Mouse (Mus musculus): Measurements from ENCODE around the gene Gbx2. TPM values are rescaled to one million over a fixed set of nuclear protein-coding genes. Genes with fewer than 3 reads are reported as not detected.

Gbx2 gene
- total and polyA plus RNA-seq, 3 experiments, result 0.27 TPM; not detected in 2

DNA sequence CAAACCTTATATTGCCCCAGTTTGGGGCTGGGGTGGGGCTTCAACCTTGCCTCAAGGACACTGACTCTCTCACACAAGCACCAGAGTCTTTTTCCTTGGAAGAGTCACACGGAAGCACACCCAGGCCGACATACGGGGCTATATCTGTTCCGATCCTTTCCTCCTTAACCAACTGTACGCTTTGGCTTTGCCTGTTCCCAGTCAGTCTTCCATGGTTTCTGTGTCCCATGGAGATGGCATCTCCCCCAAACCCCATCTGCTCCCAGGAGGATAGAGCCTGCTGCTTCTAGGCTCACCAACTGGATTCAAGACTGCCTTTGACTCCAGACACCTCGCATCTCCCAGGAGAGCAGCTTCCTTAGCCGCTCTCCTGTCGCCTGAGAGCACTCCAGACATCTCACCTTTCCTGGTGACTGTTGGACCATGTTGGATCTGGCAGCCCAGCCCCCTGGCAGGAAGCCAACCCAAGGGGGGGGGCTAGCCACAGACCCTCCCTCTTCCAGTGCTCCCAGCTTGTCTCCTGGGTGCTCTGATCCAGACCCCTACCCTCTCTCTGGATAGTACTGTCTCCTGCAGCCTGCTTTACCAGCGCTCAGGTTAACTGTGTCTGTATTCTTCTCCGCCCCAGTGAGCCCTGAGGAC lies 38.2 kb upstream of the Gbx2 start:
- H3K9me3 ChIP-seq (replicated peaks), result peaks cover 79% of the 10 kb centered on the region
- H3K27me3 ChIP-seq (ENCODE audit: insufficient read depth, low read length), result no peaks in the 10 kb centered on the region
- H3K4me1 ChIP-seq (ENCODE audit: insufficient read depth, low read depth, low read length), result no peaks in the 10 kb centered on the region
- no peaks in the 10 kb centered on the region for H3K36me3 ChIP-seq (replicated peaks)
- no peak overlapping the region for H3K4me3 ChIP-seq (ENCODE audit: low read depth, low read length)
- DNase-seq (ENCODE audit: low spot score) (no peak), ATAC-seq (ENCODE audit: extremely low read depth, insufficient number of reproducible peaks, low FRiP score, poor library complexity, severe bottlenecking) (no peak)
- TF ChIP-seq POLR2AphosphoS5 (IDR thresholded peaks at IDR 0.05; ENCODE audit: insufficient replicate concordance, low read depth, low read length) (no peak), TAL1 (conservative IDR thresholded peaks at IDR 0.05; ENCODE audit: low read depth, low read length) (no peak), CTCF (IDR thresholded peaks at IDR 0.05; ENCODE audit: low read depth, low read length) (no peak), GATA1 (IDR thresholded peaks at IDR 0.05; ENCODE audit: borderline replicate concordance, low read length) (no peak), GATA2 (IDR thresholded peaks at IDR 0.05; ENCODE audit: borderline replicate concordance, low read depth, low read length) (no peak)

DNA sequence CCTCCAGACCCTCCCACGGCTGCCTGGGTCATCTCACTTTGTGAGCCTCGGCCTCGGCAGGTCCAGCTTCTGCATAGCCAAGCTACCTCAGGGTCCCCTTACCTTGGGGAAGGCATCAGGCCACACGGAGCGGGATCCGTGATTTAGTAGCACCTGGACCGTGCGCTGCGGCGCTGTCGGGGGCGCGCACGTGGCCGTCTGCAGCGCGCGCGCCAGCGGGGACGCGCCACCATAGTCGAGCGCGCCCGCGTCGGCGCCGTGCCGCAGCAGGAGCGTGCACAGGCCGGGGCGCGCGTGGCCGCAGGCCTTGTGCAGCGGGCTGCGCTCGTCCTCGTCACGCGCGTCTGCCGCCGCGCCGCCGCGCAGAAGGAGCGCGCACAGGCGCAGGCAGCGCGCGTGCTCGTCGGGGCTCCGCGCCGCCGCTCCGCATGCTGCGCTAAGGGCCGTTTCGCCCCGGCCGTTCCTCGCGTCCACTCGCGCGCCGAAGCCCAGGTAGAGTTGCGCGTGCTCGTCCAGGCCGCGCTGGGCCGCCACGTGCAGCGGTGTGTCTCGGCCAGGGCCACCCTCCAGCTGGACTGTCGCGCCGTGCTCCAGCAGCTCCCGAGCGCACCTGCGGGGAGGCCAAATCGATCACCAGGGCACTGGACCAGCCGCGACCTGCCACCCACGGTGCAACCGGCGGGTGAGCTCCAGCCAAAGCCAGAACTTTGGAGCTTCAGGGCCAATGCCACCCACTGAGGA lies 37.3 kb upstream of the Gbx2 start:
- no peak for DNase-seq (ENCODE audit: low spot score)
- ATAC-seq (ENCODE audit: extremely low read depth, insufficient number of reproducible peaks, low FRiP score, poor library complexity, severe bottlenecking), result no peak
- no peak for TF ChIP-seq POLR2AphosphoS5 (IDR thresholded peaks at IDR 0.05; ENCODE audit: insufficient replicate concordance, low read depth, low read length)
- TF ChIP-seq CTCF (IDR thresholded peaks at IDR 0.05; ENCODE audit: low read depth, low read length), result no peak
- TF ChIP-seq TAL1 (conservative IDR thresholded peaks at IDR 0.05; ENCODE audit: low read depth, low read length), result no peak
- TF ChIP-seq GATA1 (IDR thresholded peaks at IDR 0.05; ENCODE audit: borderline replicate concordance, low read length), result no peak
- TF ChIP-seq GATA2 (IDR thresholded peaks at IDR 0.05; ENCODE audit: borderline replicate concordance, low read depth, low read length), result no peak
- H3K4me3 ChIP-seq (ENCODE audit: low read depth, low read length), result peak overlapping the region; percentile 51; the same call in 1 of the 2 replicates
- H3K36me3 ChIP-seq (replicated peaks), result no peaks in the 10 kb centered on the region
- H3K4me1 ChIP-seq (ENCODE audit: insufficient read depth, low read depth, low read length), result no peaks in the 10 kb centered on the region
- peaks cover 81% of the 10 kb centered on the region for H3K9me3 ChIP-seq (replicated peaks)
- no peaks in the 10 kb centered on the region for H3K27me3 ChIP-seq (ENCODE audit: insufficient read depth, low read length)

DNA sequence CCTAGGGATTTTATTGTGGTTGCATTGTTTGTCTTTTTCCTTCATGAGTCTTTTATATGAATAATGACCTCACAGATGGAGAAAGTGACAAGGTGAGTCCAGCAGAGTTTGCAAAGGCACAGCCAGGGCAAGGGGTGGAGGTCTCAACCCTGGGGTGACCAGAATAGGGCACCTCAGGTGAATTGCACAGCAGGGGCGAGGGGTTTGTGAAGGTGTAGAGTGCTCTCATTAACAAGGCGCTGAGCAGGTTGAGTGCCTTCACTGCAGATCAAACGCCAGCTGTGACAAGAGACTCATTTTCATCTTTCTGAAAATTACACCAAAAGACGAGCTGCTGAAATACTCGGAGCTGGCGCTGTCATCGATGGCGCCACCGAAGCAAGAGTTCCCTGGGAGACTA lies 36.6 kb upstream of the Gbx2 start:
- DNase-seq (ENCODE audit: low spot score) (no peak), ATAC-seq (ENCODE audit: extremely low read depth, insufficient number of reproducible peaks, low FRiP score, poor library complexity, severe bottlenecking) (no peak)
- Histone ChIP-seq H3K27me3 (ENCODE audit: insufficient read depth, low read length) (no peaks in the 10 kb centered on the region), H3K4me1 (ENCODE audit: insufficient read depth, low read depth, low read length) (no peaks in the 10 kb centered on the region), H3K9me3 (replicated peaks) (peaks cover 84% of the 10 kb centered on the region), H3K36me3 (replicated peaks) (no peaks in the 10 kb centered on the region), H3K4me3 (ENCODE audit: low read depth, low read length) (no peak overlapping the region)
- TF ChIP-seq CTCF (IDR thresholded peaks at IDR 0.05; ENCODE audit: low read depth, low read length) (no peak), GATA1 (IDR thresholded peaks at IDR 0.05; ENCODE audit: borderline replicate concordance, low read length) (no peak), POLR2AphosphoS5 (IDR thresholded peaks at IDR 0.05; ENCODE audit: insufficient replicate concordance, low read depth, low read length) (no peak)

DNA sequence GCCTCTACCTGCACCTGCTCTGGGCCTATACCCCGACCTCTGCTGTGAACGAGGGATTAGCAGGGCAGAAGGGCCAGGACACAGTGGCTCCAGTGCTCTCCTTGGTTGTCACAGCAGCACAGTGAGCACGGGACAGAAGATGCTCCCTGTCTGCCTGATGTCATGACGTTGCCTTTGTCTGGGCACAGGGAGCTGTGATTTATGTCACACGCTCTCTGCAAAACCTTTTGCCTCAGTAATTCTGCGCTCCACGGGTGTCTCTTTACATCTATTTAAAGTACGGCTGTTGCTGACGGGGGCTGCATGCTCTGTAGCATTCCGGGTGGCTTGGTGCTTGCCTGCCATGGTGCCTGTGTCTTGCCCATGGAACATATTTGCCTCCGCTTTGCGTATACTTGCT lies 33.4 kb upstream of the Gbx2 start:
- no peak for ATAC-seq (ENCODE audit: extremely low read depth, insufficient number of reproducible peaks, low FRiP score, poor library complexity, severe bottlenecking)
- H3K4me1 ChIP-seq (ENCODE audit: insufficient read depth, low read depth, low read length), result no peaks in the 10 kb centered on the region
- TF ChIP-seq TAL1 (conservative IDR thresholded peaks at IDR 0.05; ENCODE audit: low read depth, low read length) (no peak), CTCF (IDR thresholded peaks at IDR 0.05; ENCODE audit: low read depth, low read length) (no peak), POLR2AphosphoS5 (IDR thresholded peaks at IDR 0.05; ENCODE audit: insufficient replicate concordance, low read depth, low read length) (no peak), GATA2 (IDR thresholded peaks at IDR 0.05; ENCODE audit: borderline replicate concordance, low read depth, low read length) (no peak), GATA1 (IDR thresholded peaks at IDR 0.05; ENCODE audit: borderline replicate concordance, low read length) (no peak)
- no peaks in the 10 kb centered on the region for H3K27me3 ChIP-seq (ENCODE audit: insufficient read depth, low read length)
- no peaks in the 10 kb centered on the region for H3K36me3 ChIP-seq (replicated peaks)
- no peak for DNase-seq (ENCODE audit: low spot score)
- H3K4me3 ChIP-seq (ENCODE audit: low read depth, low read length), result no peak overlapping the region
- peaks cover 90% of the 10 kb centered on the region for H3K9me3 ChIP-seq (replicated peaks)

DNA sequence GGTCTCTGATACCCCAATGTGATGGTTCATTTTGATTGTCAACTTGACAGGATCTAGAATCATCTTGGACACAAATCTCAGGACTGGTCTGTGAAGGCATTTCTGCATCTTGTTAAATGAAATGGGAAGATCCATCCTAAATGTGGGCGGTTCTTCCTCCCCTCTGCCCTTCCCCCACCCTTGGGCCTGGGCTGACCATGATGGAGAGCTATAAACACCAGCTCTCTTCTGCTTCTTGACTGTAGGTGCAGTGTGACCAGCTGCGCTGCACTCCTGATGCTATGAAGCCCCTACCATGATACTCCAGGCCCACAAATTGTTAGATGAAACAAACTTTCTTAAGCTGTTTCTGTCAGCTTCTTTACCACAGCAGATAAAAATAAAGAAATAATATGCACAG lies 32.3 kb upstream of the Gbx2 start:
- no peak overlapping the region for H3K4me3 ChIP-seq (ENCODE audit: low read depth, low read length)
- H3K27me3 ChIP-seq (ENCODE audit: insufficient read depth, low read length), result no peaks in the 10 kb centered on the region
- no peaks in the 10 kb centered on the region for H3K36me3 ChIP-seq (replicated peaks)
- no peak for ATAC-seq (ENCODE audit: extremely low read depth, insufficient number of reproducible peaks, low FRiP score, poor library complexity, severe bottlenecking)
- H3K4me1 ChIP-seq (ENCODE audit: insufficient read depth, low read depth, low read length), result no peaks in the 10 kb centered on the region
- peaks cover 86% of the 10 kb centered on the region for H3K9me3 ChIP-seq (replicated peaks)
- DNase-seq (ENCODE audit: low spot score), result no peak
- TF ChIP-seq GATA2 (IDR thresholded peaks at IDR 0.05; ENCODE audit: borderline replicate concordance, low read depth, low read length) (no peak), POLR2AphosphoS5 (IDR thresholded peaks at IDR 0.05; ENCODE audit: insufficient replicate concordance, low read depth, low read length) (no peak), TAL1 (conservative IDR thresholded peaks at IDR 0.05; ENCODE audit: low read depth, low read length) (no peak), GATA1 (IDR thresholded peaks at IDR 0.05; ENCODE audit: borderline replicate concordance, low read length) (no peak)

DNA sequence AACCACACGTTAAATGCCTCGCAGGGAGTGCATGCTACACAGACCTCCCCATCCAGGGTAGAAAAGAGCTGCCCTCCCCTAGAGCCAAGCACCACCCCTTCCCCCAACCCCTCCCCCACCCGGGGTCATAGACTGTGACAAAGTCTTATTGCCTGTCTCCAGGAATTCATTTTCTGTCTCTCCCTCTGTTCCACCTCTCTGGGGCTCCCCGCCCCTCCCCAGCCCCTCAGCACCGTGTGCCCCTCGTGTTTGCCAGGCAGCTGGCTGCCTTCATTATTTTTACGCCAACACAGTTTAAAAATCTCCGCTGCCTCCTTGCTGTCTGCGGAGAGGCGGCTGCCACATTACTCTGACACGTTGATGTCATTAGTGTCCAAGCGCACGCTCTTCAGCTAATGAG lies 31.1 kb upstream of the Gbx2 start:
- no peak for DNase-seq (ENCODE audit: low spot score)
- TF ChIP-seq GATA2 (IDR thresholded peaks at IDR 0.05; ENCODE audit: borderline replicate concordance, low read depth, low read length), result no peak
- no peak for TF ChIP-seq CTCF (IDR thresholded peaks at IDR 0.05; ENCODE audit: low read depth, low read length)
- TF ChIP-seq TAL1 (conservative IDR thresholded peaks at IDR 0.05; ENCODE audit: low read depth, low read length), result no peak
- no peak for TF ChIP-seq GATA1 (IDR thresholded peaks at IDR 0.05; ENCODE audit: borderline replicate concordance, low read length)
- no peak for TF ChIP-seq POLR2AphosphoS5 (IDR thresholded peaks at IDR 0.05; ENCODE audit: insufficient replicate concordance, low read depth, low read length)

More for the DNA sequence above, 31.1 kb upstream of the Gbx2 start:
- H3K9me3 ChIP-seq (replicated peaks), result peaks cover 85% of the 10 kb centered on the region
- no peak for ATAC-seq (ENCODE audit: extremely low read depth, insufficient number of reproducible peaks, low FRiP score, poor library complexity, severe bottlenecking)
- H3K36me3 ChIP-seq (replicated peaks), result no peaks in the 10 kb centered on the region
- H3K4me1 ChIP-seq (ENCODE audit: insufficient read depth, low read depth, low read length), result no peaks in the 10 kb centered on the region
- no peak overlapping the region for H3K4me3 ChIP-seq (ENCODE audit: low read depth, low read length)
- H3K27me3 ChIP-seq (ENCODE audit: insufficient read depth, low read length), result no peaks in the 10 kb centered on the region

All from G1E (cell line).